Mouse (Mus musculus) forebrain, embryonic 13.5 days (tissue): ENCODE measurements around the gene Dgke. TPM values are rescaled to one million over a fixed set of nuclear protein-coding genes. Genes with fewer than 3 reads are reported as not detected.
"Not testable (repeated sequence)": the region's sequence is repeated elsewhere in the genome, so short reads cannot be mapped to it uniquely, and the experiment has no call there.

Experiments
- ATAC-seq: fragments of 200-750 bp; cut with Nextera tagmentation; 2 replicates; pipeline ENCODE4 v1.8.0; 2017
- H3K27ac ChIP-seq: fragments of 300-500 bp; sonication (generic); 2 replicates; pipeline ENCODE4 v1.5.1; 2015; ENCODE audit warnings: inconsistent platforms, mild to moderate bottlenecking, moderate library complexity
- H3K27me3 ChIP-seq: fragments of 300-500 bp; sonication (generic); 2 replicates; pipeline ENCODE4 v1.6.1; 2015; ENCODE audit warnings: mild to moderate bottlenecking, inconsistent platforms
- H3K36me3 ChIP-seq: fragments of 300-500 bp; sonication (generic); 2 replicates; pipeline ENCODE4 v1.6.1; 2015; ENCODE audit warnings: mild to moderate bottlenecking, inconsistent platforms; ENCODE audit not compliant: poor library complexity, severe bottlenecking
- H3K4me1 ChIP-seq: fragments of 300-500 bp; sonication (generic); 2 replicates; pipeline ENCODE4 v1.6.1; 2015; ENCODE audit warnings: inconsistent platforms
- H3K4me2 ChIP-seq: fragments of 300-500 bp; sonication (generic); 2 replicates; pipeline ENCODE4 v1.6.1; 2015; ENCODE audit warnings: inconsistent platforms, mild to moderate bottlenecking, moderate library complexity
- H3K4me3 ChIP-seq: fragments of 300-500 bp; sonication (generic); 2 replicates; pipeline ENCODE4 v1.5.1; 2015; ENCODE audit warnings: mild to moderate bottlenecking, inconsistent platforms
- H3K9ac ChIP-seq: fragments of 300-500 bp; sonication (generic); 2 replicates; pipeline ENCODE4 v1.6.1; 2015; ENCODE audit warnings: mild to moderate bottlenecking, inconsistent platforms
- H3K9me3 ChIP-seq: fragments of 300-500 bp; sonication (generic); replicated peaks from 2 replicates; pipeline ENCODE4 v1.6.1; 2016; ENCODE audit warnings: inconsistent platforms
- WGBS: fragments of 180-500 bp; shearing (Covaris S2); methylation state at CpG from one replicate; pipeline ENCODE4 v1.1.7; 2015; 5-methylcytosine and 5-hydroxymethylcytosine counted together
- polyA plus RNA-seq: library from polyadenylated mRNA; unstranded; fragments of >200 nt; fragmentation: Nextera tagmentation; extraction: Ambion mirVana; gene quantifications from 2 replicates; pipeline ENCODE4 v1.2.1, GENCODE M21; 2015

Gene Dgke
- polyA plus RNA-seq, 1 experiment from 2014 or later, result 8.7 TPM

- 93% methylated on average over 6 of the region's 7 CpGs for WGBS
Observed at GRCm38 (mm10) chr11:89090359-89090758, 23.7 kb upstream of the Dgke start.

GRCm38 (mm10) chr11:89088754-89089153, 22.1 kb upstream of the Dgke start:
- Histone ChIP-seq H3K36me3 (no peaks in the 10 kb centered on the region), H3K4me1 (no peaks in the 10 kb centered on the region), H3K9ac (no peak overlapping the region), H3K27ac (no peak overlapping the region), H3K27me3 (no peaks in the 10 kb centered on the region), H3K4me2 (no peak overlapping the region), H3K9me3 (no peaks in the 10 kb centered on the region), H3K4me3 (no peak overlapping the region)
- no peak for ATAC-seq
- WGBS, result 88% methylated on average over 4 of the region's 4 CpGs

More at GRCm38 (mm10) chr11:89090359-89090758, 23.7 kb upstream of the Dgke start:
- H3K27me3 ChIP-seq, H3K4me1 ChIP-seq, H3K9me3 ChIP-seq, ATAC-seq, H3K36me3 ChIP-seq, H3K4me2 ChIP-seq, H3K9ac ChIP-seq, H3K27ac ChIP-seq, H3K4me3 ChIP-seq: not testable (repeated sequence)

- 81% methylated on average over 10 of the region's 10 CpGs for WGBS
- Histone ChIP-seq H3K9ac (no peak overlapping the region), H3K9me3 (no peaks in the 10 kb centered on the region), H3K27ac (no peak overlapping the region), H3K4me2 (no peak overlapping the region), H3K36me3 (no peaks in the 10 kb centered on the region), H3K27me3 (no peaks in the 10 kb centered on the region), H3K4me1 (no peaks in the 10 kb centered on the region), H3K4me3 (no peak overlapping the region)
- no peak for ATAC-seq
Observed at GRCm38 (mm10) chr11:89086208-89086809, 19.7 kb upstream of the Dgke start.

- WGBS, result 41% methylated on average over 7 of the region's 7 CpGs
- no peak overlapping the region for H3K4me2 ChIP-seq
- H3K9ac ChIP-seq, result no peak overlapping the region
- H3K4me1 ChIP-seq, result no peaks in the 10 kb centered on the region
- no peak overlapping the region for H3K4me3 ChIP-seq
- H3K27me3 ChIP-seq, result no peaks in the 10 kb centered on the region
- H3K27ac ChIP-seq, result no peak overlapping the region
- H3K36me3 ChIP-seq, result no peaks in the 10 kb centered on the region
- H3K9me3 ChIP-seq, result no peaks in the 10 kb centered on the region
- no peak for ATAC-seq
Observed at GRCm38 (mm10) chr11:89084601-89085000, 18.0 kb upstream of the Dgke start.

- not testable (repeated sequence) for H3K4me3 ChIP-seq, H3K9me3 ChIP-seq, H3K4me2 ChIP-seq, H3K9ac ChIP-seq, H3K27ac ChIP-seq, H3K4me1 ChIP-seq, H3K36me3 ChIP-seq, ATAC-seq, H3K27me3 ChIP-seq
- WGBS, result 94% methylated on average over 3 of the region's 3 CpGs
Observed at GRCm38 (mm10) chr11:89082691-89083090, 16.0 kb upstream of the Dgke start.

- H3K4me3 ChIP-seq, H3K9me3 ChIP-seq, H3K4me2 ChIP-seq, H3K9ac ChIP-seq, H3K27ac ChIP-seq, H3K36me3 ChIP-seq, H3K27me3 ChIP-seq, H3K4me1 ChIP-seq, ATAC-seq: not testable (repeated sequence)
- 48% methylated on average over 5 of the region's 5 CpGs for WGBS
Observed at GRCm38 (mm10) chr11:89081906-89082305, 15.3 kb upstream of the Dgke start.

GRCm38 (mm10) chr11:89078996-89079680, 12.5 kb upstream of the Dgke start:
- 88% methylated on average over 16 of the region's 16 CpGs for WGBS
- Histone ChIP-seq H3K4me2 (no peak overlapping the region), H3K36me3 (no peaks in the 10 kb centered on the region), H3K4me1 (no peaks in the 10 kb centered on the region), H3K4me3 (no peak overlapping the region), H3K9me3 (no peaks in the 10 kb centered on the region), H3K9ac (no peak overlapping the region), H3K27me3 (no peaks in the 10 kb centered on the region), H3K27ac (no peak overlapping the region)
- no peak for ATAC-seq

- ATAC-seq, result no peak
- 93% methylated on average over 3 of the region's 3 CpGs for WGBS
- H3K4me3 ChIP-seq, result no peak overlapping the region
- no peaks in the 10 kb centered on the region for H3K4me1 ChIP-seq
- H3K9ac ChIP-seq, result no peak overlapping the region
- no peaks in the 10 kb centered on the region for H3K36me3 ChIP-seq
- H3K27ac ChIP-seq, result no peak overlapping the region
- no peak overlapping the region for H3K4me2 ChIP-seq
- no peaks in the 10 kb centered on the region for H3K9me3 ChIP-seq
- H3K27me3 ChIP-seq, result no peaks in the 10 kb centered on the region
Observed at GRCm38 (mm10) chr11:89078305-89078704, 11.7 kb upstream of the Dgke start.

GRCm38 (mm10) chr11:89077601-89078000, 11.0 kb upstream of the Dgke start:
- Histone ChIP-seq H3K9me3 (no peaks in the 10 kb centered on the region), H3K4me1 (no peaks in the 10 kb centered on the region), H3K4me2 (no peak overlapping the region), H3K9ac (no peak overlapping the region), H3K36me3 (no peaks in the 10 kb centered on the region), H3K4me3 (no peak overlapping the region), H3K27me3 (no peaks in the 10 kb centered on the region), H3K27ac (no peak overlapping the region)
- WGBS, result 90% methylated on average over 8 of the region's 8 CpGs
- ATAC-seq, result no peak

GRCm38 (mm10) chr11:89076370-89076821, 9.7 kb upstream of the Dgke start:
- H3K4me1 ChIP-seq, result no peaks in the 10 kb centered on the region
- H3K9me3 ChIP-seq, result no peaks in the 10 kb centered on the region
- no peak overlapping the region for H3K4me3 ChIP-seq
- 87% methylated on average over 4 of the region's 4 CpGs for WGBS
- H3K36me3 ChIP-seq, result no peaks in the 10 kb centered on the region
- H3K27me3 ChIP-seq, result no peaks in the 10 kb centered on the region
- H3K4me2 ChIP-seq, result no peak overlapping the region
- no peak for ATAC-seq
- H3K9ac ChIP-seq, result no peak overlapping the region
- H3K27ac ChIP-seq, result no peak overlapping the region

GRCm38 (mm10) chr11:89074783-89075413, 8.2 kb upstream of the Dgke start:
- Histone ChIP-seq H3K4me1 (no peaks in the 10 kb centered on the region), H3K9me3 (no peaks in the 10 kb centered on the region), H3K9ac (peak overlapping the region; percentile 32; the same call in 1 of the 2 replicates), H3K4me3 (no peak overlapping the region), H3K36me3 (no peaks in the 10 kb centered on the region), H3K4me2 (no peak overlapping the region), H3K27me3 (no peaks in the 10 kb centered on the region), H3K27ac (no peak overlapping the region)
- 39% methylated on average over 19 of the region's 19 CpGs for WGBS
- ATAC-seq, result no peak

GRCm38 (mm10) chr11:89073541-89073940, 6.9 kb upstream of the Dgke start, which contains the start of gene Gm525:
TSS of gene Gm525 (plus strand) at chr11:89073841.
- Histone ChIP-seq H3K4me3 (no peak within 1 kb of the TSS), H3K4me2 (no peak within 1 kb of the TSS), H3K27me3 (no peaks in the 10 kb centered on the region), H3K4me1 (no peaks in the 10 kb centered on the region), H3K36me3 (no peaks in the 10 kb centered on the region), H3K9ac (no peak within 1 kb of the TSS), H3K27ac (no peak within 1 kb of the TSS), H3K9me3 (no peaks in the 10 kb centered on the region)
- 90% methylated on average over 8 of the region's 8 CpGs for WGBS
- ATAC-seq, result no peak
